Mouse (Mus musculus) retina, embryonic 14.5 days (tissue): Measurements from ENCODE around the gene Mpp4.

Experiments used
- DNase-seq: peaks from one replicate; pipeline ENCODE4 v3.0.0-alpha.2; 2015; ENCODE audit warnings: low spot score

Gene Mpp4

DNA sequence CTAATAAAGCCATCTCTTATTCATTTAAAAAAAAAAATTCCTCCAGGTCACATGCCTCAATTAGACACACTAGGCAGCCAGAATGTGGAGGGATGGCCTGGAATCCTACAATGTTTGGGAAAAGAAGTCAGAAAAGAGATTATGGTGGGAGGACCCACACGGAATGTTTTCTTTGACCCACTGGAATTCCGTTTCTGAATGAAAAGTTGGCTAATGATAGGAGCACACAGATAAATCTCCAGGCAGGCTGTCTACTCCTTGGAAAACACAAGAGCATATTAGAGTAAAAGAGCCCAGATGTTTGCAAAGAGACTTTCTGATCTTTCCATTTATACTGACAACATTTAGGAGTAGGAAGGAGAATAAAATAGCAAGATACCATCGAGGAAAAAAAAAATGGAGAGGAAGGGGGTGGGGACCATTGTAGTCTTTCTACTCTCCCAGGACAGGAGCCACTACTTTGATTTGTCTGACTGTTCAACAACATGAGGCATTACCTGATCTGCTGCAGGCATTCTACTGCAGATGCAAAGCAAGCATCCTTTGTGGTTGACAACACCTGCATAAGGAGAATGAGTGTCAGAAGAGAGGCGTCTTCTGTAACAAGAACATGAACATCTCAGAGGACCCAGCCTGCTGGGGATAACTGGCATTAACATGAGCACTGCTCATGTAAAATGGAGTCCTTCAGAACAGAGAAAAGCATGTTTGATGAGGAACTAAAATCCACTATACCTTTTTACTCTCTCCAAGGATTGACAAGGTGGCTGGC, 4.7 kb upstream of the Mpp4 start:
- no peak for DNase-seq

DNA sequence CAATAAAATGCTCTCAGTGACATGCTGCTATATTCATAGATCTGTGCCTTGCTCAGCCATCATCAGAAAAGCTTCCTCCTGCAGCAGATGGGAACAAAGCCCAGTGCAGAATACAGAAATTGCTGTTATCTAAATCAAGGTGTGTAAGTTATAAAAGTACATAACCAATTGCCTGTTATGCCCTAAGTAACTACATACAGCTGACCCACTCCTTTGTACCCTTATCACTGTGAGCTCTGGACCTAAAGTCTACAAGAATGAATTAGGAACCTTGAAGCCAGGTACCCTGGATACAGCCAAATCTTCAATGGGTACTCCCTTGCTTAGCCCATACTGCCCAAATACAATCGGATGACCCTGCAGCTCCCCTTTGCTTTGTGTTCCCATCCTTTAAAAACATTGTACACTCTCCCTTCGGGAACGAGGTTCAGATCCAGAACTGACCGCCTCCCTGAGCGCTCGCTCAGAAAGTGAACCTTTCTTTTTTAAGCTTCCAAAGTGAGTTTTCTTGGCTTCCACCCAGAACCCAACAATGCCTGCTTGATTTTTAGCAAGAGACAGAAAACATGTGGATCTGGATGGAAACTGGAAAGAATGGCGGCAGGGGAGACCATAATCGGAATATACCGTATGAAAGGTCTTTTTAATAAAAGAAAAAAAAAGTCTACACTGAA, 3.2 kb upstream of the Mpp4 start:
- DNase-seq, result no peak

DNA sequence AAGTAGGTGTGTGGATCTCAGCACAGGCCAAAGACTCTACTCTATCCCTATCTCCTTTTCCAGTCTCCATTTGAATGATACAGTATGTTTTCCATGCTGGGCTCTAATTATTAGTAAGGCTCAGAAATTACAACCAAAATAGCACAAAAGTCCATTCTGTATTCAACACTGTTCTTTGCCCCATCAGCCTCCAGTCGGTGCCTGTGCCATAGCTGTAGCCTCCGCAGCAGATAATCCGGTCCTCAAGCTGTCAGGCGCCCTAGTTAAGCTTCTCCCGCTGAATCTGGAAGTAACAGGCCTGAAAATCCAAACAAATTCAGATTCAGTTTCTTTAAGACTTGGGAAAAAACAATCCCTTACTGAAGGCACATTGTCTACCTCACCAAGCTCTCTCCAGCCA, 729 bp upstream of the Mpp4 start:
- peak; percentile 9 for DNase-seq

GRCm38 (mm10) chr1:59162309-59163024, 722 bp downstream of the Mpp4 start:
- DNase-seq, result no peak

GRCm38 (mm10) chr1:59161396-59161795, 1.8 kb downstream of the Mpp4 start:
- no peak for DNase-seq

DNA sequence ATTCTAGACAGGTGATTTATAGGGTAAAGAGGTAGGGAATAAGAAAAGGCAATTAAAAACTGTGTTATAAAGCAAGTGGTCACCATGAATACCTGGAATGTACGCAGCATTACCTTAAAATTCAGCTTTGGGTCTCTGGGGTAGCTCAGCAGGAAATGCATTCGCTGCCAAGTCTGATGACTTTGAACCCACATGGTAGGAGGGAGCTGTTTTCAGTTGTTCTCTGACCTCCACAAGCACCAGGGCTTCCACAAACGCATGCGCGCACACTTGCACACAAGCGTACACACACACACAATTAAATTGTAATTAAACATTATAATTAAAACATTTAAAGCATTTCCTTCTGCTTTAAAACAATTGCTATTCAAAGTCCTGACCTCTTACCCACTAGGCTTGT, 2.3 kb downstream of the Mpp4 start:
- DNase-seq, result no peak

- no peak for DNase-seq
Observed at GRCm38 (mm10) chr1:59159136-59159535, 4.1 kb downstream of the Mpp4 start.

- no peak for DNase-seq
Observed at GRCm38 (mm10) chr1:59158498-59158897, 4.7 kb downstream of the Mpp4 start.

GRCm38 (mm10) chr1:59157846-59158245, 5.3 kb downstream of the Mpp4 start:
- DNase-seq, result no peak

DNA sequence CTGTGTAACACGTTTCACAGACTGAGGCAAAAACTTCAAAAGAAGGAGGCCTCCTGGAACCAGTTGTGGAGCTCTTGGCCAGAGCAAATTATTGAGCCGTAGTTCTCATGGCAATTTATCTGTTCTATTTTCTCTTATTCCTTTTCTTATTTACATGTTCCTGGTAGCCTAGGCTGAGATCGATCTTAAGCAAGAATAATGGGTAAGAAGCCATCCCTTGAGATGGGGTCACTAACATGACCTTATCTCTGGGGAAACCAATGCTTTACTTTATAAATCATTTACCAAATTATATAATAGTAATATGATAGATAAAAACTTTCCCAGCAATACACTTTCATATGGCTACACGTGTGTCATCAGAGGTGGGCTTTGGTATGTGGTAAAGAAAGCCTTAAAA, 10.8 kb downstream of the Mpp4 start:
- DNase-seq, result no peak

GRCm38 (mm10) chr1:59150542-59150941, 12.6 kb downstream of the Mpp4 start:
- DNase-seq, result no peak

DNA sequence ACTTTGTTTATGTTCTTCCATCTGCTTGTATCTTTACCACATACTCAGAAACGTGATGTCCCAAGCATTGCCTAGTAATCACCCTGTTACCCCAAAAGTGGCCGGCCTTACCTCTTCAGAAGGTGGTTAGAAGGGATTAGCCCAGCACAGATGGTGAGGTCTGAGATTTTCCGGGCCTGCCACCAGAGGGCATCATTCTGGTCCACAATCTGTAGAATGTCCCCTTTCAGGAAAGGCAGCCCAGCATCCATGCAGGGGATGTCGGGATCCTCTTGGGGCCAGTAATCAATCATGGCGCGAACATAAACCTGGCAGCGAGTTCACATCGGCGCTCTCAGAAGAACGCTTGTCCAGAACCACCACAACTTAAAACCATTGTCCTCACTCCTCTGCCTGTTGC, 18.6 kb downstream of the Mpp4 start:
- peak; percentile 39 for DNase-seq

DNA sequence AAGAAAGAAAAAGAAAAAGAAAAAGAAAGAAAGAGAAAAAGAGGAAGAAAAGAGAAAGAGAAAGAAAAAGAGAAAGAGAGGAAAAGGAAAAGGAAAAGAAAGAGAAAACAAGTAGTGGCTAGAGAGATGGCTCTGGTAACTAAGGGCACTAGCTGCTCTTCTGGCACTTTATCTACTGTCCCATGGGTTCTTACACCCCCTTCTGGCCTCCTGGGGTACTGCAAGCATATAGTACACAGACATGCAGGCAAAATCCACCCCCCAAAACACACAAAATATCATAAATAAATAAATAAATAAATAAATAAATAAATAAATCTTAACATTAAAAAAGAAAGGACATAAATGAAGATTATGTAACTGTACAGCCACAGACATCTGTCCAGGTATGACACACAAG, 20.4 kb downstream of the Mpp4 start:
- DNase-seq, result peak; percentile 77

GRCm38 (mm10) chr1:59134419-59134818, 28.8 kb downstream of the Mpp4 start:
- DNase-seq, result no peak

GRCm38 (mm10) chr1:59128879-59129278, 34.3 kb downstream of the Mpp4 start:
- DNase-seq, result no peak

- DNase-seq, result no peak
Observed at GRCm38 (mm10) chr1:59125558-59125957, 37.6 kb downstream of the Mpp4 start.

GRCm38 (mm10) chr1:59119720-59120457, 43.3 kb downstream of the Mpp4 start, which contains the start of gene Tmem237:
Tmem237 (minus strand) TSS chr1:59120408.
- DNase-seq, result peak; percentile 89

- no peak for DNase-seq
Observed at GRCm38 (mm10) chr1:59110524-59110923, 52.7 kb downstream of the Mpp4 start.

DNA sequence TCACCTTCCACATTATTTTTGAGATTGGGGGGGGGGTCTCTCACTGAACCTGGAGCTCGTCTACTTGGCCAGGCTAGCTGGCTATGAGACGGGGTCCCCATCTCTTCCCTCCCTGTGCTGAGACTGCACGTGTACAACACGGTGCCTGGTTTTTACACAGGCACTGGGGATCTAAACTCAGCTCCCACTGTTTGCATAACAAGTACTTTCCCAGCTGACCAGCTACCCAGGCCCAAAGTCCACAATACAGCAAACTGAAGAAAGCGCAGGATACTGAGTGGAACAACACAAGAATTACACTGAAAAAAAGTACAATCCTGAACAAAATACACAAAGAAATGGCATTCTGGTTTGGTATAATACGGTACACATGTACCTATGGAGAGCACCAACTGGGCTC, 61.1 kb downstream of the Mpp4 start:
- no peak for DNase-seq

DNA sequence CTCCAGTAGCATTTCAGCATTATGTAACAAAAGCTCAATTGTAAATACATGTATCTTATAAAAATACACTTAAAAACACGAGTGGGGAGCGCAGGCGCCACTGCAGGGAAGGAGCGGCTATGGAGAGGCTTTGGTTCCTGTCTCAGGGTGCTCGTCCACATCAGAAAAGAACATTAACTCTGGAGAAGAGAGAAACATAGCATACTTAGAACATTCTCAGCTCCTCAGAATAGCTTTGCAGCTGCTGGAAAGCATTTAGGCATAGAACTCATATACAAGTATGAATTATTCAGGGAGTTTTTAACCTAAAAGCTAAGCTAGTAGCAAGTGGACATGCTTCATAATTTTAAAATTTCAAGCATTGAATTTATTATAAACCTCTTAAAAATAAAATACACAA, 62.2 kb downstream of the Mpp4 start:
- no peak for DNase-seq

DNA sequence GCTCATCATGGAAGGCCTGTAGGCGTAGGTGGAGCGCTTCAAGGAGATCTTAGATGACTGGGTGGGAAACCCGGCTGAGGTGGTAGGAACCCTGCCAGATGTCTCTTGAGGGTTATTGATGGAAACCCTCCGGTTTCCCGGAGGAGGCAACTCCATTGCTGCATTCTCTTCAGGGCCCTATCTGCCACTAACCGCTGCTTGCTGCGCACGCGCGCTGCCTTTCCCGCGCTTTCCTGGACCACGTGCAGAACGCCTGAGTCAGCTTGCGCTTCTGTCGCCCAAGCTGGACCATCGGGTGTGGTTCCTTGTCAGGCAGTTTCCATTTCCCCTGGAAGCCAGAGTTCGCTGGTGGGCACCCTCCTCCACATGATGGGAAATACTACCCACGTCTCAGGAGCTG, 68.5 kb downstream of the Mpp4 start, which contains the start of gene C2cd6:
Gene C2cd6 (minus strand): TSS at position 196 of the 400 bp plus-strand sequence.
- no peak for DNase-seq
